Mouse (Mus musculus) embryonic fibroblast, embryonic 13.5 days (primary cell): ENCODE results near the gene Olfr806. TPM values are rescaled to one million over a fixed set of nuclear protein-coding genes. Genes with fewer than 3 reads are reported as not detected.

Experiments
- H3K27ac ChIP-seq: 2 replicates; pipeline ENCODE4 v1.5.1; 2012; ENCODE audit warnings: low read length, control low read depth, inconsistent platforms; ENCODE audit not compliant: insufficient read depth
- H3K4me1 ChIP-seq: 2 replicates; pipeline ENCODE4 v1.6.1; 2011; ENCODE audit warnings: low read length; ENCODE audit not compliant: control insufficient read depth, insufficient read depth
- H3K4me3 ChIP-seq: 2 replicates; pipeline ENCODE4 v1.5.1; 2011; ENCODE audit warnings: mild to moderate bottlenecking, control low read depth, low read length; ENCODE audit not compliant: insufficient read depth
- CTCF ChIP-seq: IDR thresholded peaks from 2 replicates; pipeline ENCODE4 v1.5.1; 2011; ENCODE audit warnings: mild to moderate bottlenecking, control low read depth, low read length, moderate library complexity, borderline replicate concordance; ENCODE audit not compliant: insufficient read depth
- POLR2A ChIP-seq: IDR thresholded peaks from 2 replicates; pipeline ENCODE4 v1.6.1; 2011; ENCODE audit warnings: low read depth, mild to moderate bottlenecking, control low read depth, low read length, moderate library complexity
- polyA plus RNA-seq: library from polyadenylated mRNA; stranded (reverse); fragments of >200 nt; gene quantifications from 2 replicates; pipeline ENCODE4 v1.2.4, GENCODE M21; 2011; ENCODE audit warnings: low read depth; ENCODE audit not compliant: missing spikeins, insufficient read length

Olfr806 gene
- polyA plus RNA-seq, result not detected in 2 replicates

DNA sequence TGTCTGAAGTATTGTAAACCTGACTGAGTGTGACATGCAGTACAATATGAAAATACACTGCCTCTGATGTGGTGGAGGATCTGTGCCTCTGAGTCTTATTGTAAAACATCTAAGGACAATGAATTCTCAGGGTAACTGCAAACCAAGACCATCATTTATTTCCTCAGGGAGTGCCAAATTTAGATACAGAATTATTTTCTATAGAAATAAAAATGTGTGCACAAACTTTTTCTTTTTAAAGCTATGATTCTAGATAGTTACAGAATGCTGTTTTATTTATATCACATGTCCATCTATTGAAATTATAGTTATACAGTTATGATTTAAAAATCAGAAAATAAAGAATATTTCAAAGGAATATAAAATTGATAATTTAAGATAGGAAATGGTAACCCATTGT, at the start of gene Olfr806:
TSS of gene Olfr806 (minus strand) at position 101 of the 400 bp plus-strand sequence.
- H3K4me1 ChIP-seq, result no peaks in the 10 kb centered on the region
- H3K4me3 ChIP-seq, result no peak within 1 kb of the TSS
- no peak within 1 kb of the TSS for H3K27ac ChIP-seq
- TF ChIP-seq POLR2A, result no peak
- no peak for TF ChIP-seq CTCF

DNA sequence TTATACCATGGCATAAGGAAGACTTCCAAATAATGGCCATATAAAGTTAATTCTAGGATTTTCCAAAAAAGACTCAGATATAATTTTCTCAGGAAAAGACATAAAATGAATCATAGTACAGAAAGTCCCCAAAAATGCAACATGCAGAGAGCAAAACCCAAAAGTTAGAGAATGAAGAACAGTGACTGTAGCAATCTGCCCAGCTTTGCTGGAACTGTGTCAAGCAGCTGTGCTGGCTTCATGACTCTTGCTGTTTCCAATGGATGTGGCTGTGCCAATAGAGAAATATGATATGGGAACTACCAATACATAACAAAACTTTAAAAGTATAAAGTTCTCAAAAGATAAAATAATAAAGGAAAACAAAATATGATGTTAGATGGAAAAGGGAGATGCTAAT, 36.4 kb upstream of the Olfr806 start:
- no peak for TF ChIP-seq CTCF
- no peak for TF ChIP-seq POLR2A
- Histone ChIP-seq H3K4me1 (no peaks in the 10 kb centered on the region), H3K27ac (no peak overlapping the region), H3K4me3 (no peak overlapping the region)

DNA sequence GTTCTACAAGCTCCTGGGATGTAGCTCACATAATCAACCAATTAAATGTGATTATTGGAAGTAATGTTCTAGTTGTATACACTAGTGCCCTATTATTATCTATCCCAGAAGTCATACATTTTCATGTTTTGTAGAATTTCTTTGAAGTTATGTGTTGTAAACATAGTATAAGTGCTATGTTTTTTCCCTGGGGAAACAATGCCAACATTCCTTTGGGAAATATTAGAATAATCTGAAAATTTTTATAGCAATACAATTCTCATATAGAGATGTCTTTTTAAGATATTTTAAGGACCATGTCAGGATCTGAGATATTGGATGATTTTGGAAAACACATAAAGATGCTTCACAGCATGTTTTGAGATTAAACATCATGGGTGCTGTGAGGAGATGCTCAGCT, 32.6 kb upstream of the Olfr806 start, which contains the start of gene Olfr809:
TSS of gene Olfr809 (plus strand) at position 301 of the 400 bp plus-strand sequence.
- H3K4me3 ChIP-seq, result no peak within 1 kb of the TSS
- no peak for TF ChIP-seq POLR2A
- TF ChIP-seq CTCF, result no peak
- no peaks in the 10 kb centered on the region for H3K4me1 ChIP-seq
- no peak within 1 kb of the TSS for H3K27ac ChIP-seq

DNA sequence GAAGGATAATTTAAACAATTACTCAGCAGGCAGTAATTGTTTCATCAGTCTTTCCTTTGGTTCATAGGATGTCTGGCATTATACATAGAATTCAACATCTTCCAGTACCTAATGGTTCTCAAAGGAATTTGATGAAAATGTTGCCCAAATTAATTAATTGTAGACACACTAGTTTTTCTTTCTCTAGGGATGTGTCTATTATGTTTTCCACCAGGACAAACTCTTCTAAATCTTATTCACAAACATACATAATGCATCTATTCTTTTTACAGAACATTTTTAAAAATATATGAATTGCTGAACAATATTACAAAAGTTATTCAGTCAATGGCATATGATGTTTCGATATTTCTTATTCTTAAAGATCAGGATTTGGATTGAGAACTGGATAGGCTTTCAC, 23.5 kb upstream of the Olfr806 start, which contains the start of gene Olfr808:
TSS of gene Olfr808 (plus strand) at position 301 of the 400 bp plus-strand sequence.
- H3K4me3 ChIP-seq, result no peak within 1 kb of the TSS
- no peak within 1 kb of the TSS for H3K27ac ChIP-seq
- TF ChIP-seq CTCF, result no peak
- no peak for TF ChIP-seq POLR2A
- no peaks in the 10 kb centered on the region for H3K4me1 ChIP-seq

DNA sequence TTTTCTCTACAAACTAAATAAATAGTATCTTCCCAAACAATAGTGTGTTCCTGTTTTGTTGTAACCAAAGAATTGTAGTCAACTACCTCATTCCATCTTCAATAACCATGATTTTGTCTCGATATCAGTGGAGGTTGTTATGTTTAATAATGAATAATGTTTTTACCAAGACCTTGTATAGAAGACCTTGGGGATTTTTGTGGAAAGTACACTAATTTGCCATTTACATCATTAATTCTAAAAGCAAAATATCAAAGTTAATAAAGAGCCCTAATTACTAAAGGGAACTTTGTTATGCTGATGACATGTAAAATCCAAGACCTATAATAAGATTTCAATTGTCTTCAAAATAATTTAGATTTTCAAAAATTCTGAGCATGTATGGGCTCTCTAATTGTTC, 16.0 kb upstream of the Olfr806 start, which contains the start of gene Olfr807:
TSS of gene Olfr807 (minus strand) at position 101 of the 400 bp plus-strand sequence.
- TF ChIP-seq POLR2A, result no peak
- TF ChIP-seq CTCF, result no peak
- Histone ChIP-seq H3K27ac (no peak within 1 kb of the TSS), H3K4me3 (no peak within 1 kb of the TSS), H3K4me1 (no peaks in the 10 kb centered on the region)

DNA sequence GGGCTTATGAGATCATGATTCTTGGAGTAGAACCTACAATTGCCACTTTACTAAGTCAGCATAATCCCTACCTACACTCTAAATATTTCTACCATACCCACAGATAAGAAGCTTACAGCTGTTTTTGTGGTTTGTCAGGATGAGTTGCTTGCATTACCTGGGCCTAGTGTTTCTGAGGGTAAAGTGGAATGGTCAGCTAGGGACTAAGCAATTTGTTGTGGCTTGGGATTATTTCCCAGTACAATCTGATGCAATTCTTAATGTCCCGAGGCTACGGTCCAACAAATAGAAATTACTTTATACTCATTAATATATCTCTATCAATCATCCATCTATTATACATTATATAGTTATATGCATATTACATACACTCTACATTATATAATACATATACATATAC, 12.4 kb downstream of the Olfr806 start, which contains the start of gene Olfr805:
TSS of gene Olfr805 (minus strand) at position 101 of the 400 bp plus-strand sequence.
- Histone ChIP-seq H3K4me1 (no peaks in the 10 kb centered on the region), H3K27ac (no peak within 1 kb of the TSS), H3K4me3 (no peak within 1 kb of the TSS)
- TF ChIP-seq CTCF (no peak), POLR2A (no peak)

DNA sequence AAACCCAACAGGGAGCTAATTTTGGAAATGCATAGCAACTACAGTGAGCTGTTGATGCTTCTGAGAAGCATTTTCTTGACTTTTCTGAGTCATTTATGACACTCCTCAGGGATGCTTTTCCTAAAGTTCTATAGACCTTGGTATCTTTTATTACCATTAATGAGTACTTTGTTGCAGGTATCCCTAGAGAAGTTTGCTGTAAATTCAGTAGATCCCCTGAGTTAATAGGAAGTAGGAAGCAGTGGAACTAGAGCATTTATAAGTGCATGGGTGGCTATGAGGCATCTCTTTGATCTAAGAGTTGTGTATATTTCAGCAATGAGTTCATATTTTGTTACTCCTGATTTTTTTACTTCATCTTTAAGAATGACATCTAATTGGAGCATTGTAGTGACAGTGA, 38.8 kb downstream of the Olfr806 start, which contains the start of gene Olfr804:
TSS of gene Olfr804 (plus strand) at position 301 of the 400 bp plus-strand sequence.
- no peak for TF ChIP-seq POLR2A
- TF ChIP-seq CTCF, result no peak
- Histone ChIP-seq H3K27ac (no peak within 1 kb of the TSS), H3K4me1 (no peaks in the 10 kb centered on the region), H3K4me3 (no peak within 1 kb of the TSS)

DNA sequence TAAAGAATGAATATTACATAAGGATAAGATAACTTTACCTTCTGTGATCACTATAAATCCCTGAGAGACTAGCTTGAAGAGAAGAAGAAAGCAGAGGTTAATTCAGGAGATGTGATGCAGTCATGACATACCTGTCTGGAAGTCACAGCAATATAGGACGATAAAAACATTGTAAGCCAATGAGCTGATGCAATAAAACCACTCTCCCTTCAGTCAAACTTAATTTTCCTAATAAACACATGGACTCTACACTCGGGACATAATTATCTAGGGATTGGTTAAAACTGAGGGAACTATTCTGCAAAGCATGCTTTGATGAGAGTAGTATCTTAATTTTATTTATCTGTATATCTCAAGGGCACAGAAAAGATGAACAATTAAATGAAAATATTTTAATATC, 47.5 kb downstream of the Olfr806 start, which contains the start of gene Olfr803:
TSS of gene Olfr803 (minus strand) at position 101 of the 400 bp plus-strand sequence.
- TF ChIP-seq CTCF (no peak), POLR2A (no peak)
- Histone ChIP-seq H3K4me1 (no peaks in the 10 kb centered on the region), H3K4me3 (no peak within 1 kb of the TSS), H3K27ac (no peak within 1 kb of the TSS)

DNA sequence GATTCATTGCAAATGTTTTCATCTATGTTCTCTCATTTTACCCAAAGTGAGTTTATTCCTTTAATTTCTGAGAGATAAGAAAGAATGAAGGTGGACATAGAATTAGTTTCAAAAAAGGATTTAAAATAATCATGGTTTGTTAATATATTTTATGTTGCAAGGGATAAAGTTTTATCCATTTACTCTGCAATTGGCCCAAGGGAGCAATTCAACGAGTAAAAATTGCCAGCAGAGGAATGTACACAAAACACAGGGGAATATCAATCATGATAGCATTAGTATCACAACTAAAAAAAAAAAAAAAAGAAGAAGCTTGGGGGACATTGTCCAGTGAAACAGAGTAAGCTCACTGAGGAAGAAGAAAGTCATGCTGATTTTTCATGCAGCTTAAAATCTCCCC, 53.7 kb downstream of the Olfr806 start, which contains the start of gene Olfr802:
TSS of gene Olfr802 (minus strand) at position 101 of the 400 bp plus-strand sequence.
- no peak for TF ChIP-seq POLR2A
- TF ChIP-seq CTCF, result no peak
- Histone ChIP-seq H3K27ac (no peak within 1 kb of the TSS), H3K4me1 (no peaks in the 10 kb centered on the region), H3K4me3 (no peak within 1 kb of the TSS)

Other genes starting within 250 kb of the Olfr806 start
- gene Olfr790, start 243.4 kb downstream of the Olfr806 start, polyA plus RNA-seq, result not detected in 2 replicates
- gene Olfr791, start 220.1 kb downstream of the Olfr806 start, polyA plus RNA-seq, result not detected in 2 replicates
- not detected in 2 replicates for gene Olfr792, start 202.8 kb downstream of the Olfr806 start, polyA plus RNA-seq
- gene Olfr794, start 174.3 kb downstream of the Olfr806 start, polyA plus RNA-seq, result not detected in 2 replicates
- gene Olfr796, start 129.4 kb downstream of the Olfr806 start, polyA plus RNA-seq, result not detected in 2 replicates
- gene Olfr798, start 114.0 kb downstream of the Olfr806 start, polyA plus RNA-seq, result not detected in 2 replicates
- gene Olfr799, start 104.4 kb downstream of the Olfr806 start, polyA plus RNA-seq, result not detected in 2 replicates
- gene Olfr800, start 84.2 kb downstream of the Olfr806 start, polyA plus RNA-seq, result not detected in 2 replicates
- not detected in 2 replicates for gene Olfr801, start 68.1 kb downstream of the Olfr806 start, polyA plus RNA-seq
- not detected in 2 replicates for gene Olfr802, start 53.8 kb downstream of the Olfr806 start, polyA plus RNA-seq
- not detected in 2 replicates for gene Olfr803, start 47.6 kb downstream of the Olfr806 start, polyA plus RNA-seq
- not detected in 2 replicates for gene Olfr804, start 38.7 kb downstream of the Olfr806 start, polyA plus RNA-seq
- gene Olfr805, start 12.5 kb downstream of the Olfr806 start, polyA plus RNA-seq, result not detected in 2 replicates
- gene Olfr807, start 15.9 kb upstream of the Olfr806 start, polyA plus RNA-seq, result not detected in 2 replicates
- not detected in 2 replicates for gene Olfr808, start 23.6 kb upstream of the Olfr806 start, polyA plus RNA-seq
- not detected in 2 replicates for gene Olfr809, start 32.7 kb upstream of the Olfr806 start, polyA plus RNA-seq
- gene Olfr810, start 53.0 kb upstream of the Olfr806 start, polyA plus RNA-seq, result not detected in 2 replicates
- not detected in 2 replicates for gene Olfr811, start 62.5 kb upstream of the Olfr806 start, polyA plus RNA-seq
- not detected in 2 replicates for gene Olfr812, start 104.2 kb upstream of the Olfr806 start, polyA plus RNA-seq
- not detected in 2 replicates for gene Olfr813, start 113.4 kb upstream of the Olfr806 start, polyA plus RNA-seq
- gene Olfr814, start 137.9 kb upstream of the Olfr806 start, polyA plus RNA-seq, result not detected in 2 replicates
- gene Olfr815, start 163.9 kb upstream of the Olfr806 start, polyA plus RNA-seq, result not detected in 2 replicates
- gene Olfr816, start 173.7 kb upstream of the Olfr806 start, polyA plus RNA-seq, result not detected in 2 replicates
- gene Olfr818, start 207.2 kb upstream of the Olfr806 start, polyA plus RNA-seq, result not detected in 2 replicates
- gene Olfr819, start 225.3 kb upstream of the Olfr806 start, polyA plus RNA-seq, result not detected in 2 replicates
- gene Olfr247, start 234.2 kb upstream of the Olfr806 start, polyA plus RNA-seq, result not detected in 2 replicates
- not detected in 2 replicates for gene Gm10310, start 243.1 kb upstream of the Olfr806 start, polyA plus RNA-seq